In the genomic region with DNA sequence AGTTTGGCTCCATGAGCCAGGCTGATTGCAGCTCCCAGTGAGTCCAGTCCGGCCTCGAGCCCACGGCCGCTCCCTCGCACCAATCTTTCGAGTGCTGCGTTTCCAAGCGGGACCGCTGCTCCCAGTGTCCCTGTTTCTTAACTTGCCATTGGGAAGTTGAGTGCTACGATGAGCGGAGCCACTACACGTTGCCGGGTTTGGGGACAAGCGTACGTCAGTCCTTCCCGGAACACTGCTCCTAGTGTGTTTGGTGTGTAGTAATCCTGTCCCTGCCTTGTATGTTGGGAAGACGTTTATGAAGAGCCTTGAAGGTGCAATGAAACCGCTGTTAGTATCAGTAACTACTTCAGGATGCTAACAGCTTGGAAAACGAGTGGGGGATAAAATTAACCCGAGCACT, we compare ENCODE assay signal across 9 mouse cellular contexts. TPM values are rescaled to one million over a fixed set of nuclear protein-coding genes. Genes with fewer than 3 reads are reported as not detected.
A peak's percentile ranks its signal among the peaks of the same experiment; 100 is the strongest.
DNase-seq lines count a peak whose midpoint lies in the region; ATAC-seq and TF ChIP-seq lines count a peak whose summit lies in the region.
"Had no signal": no experiment of that assay in that cellular context is flagged by ENCODE, and none has a peak within 500 bp of the region (broad histone marks: within the 10 kb centered on the region; RNA-seq: fewer than 3 reads in every experiment).

No protein-coding gene starts in this region.

- TF ChIP-seq CTCF in lung, adult 2 months (IDR thresholded peaks at IDR 0.05; ENCODE audit: insufficient read depth, low read length), result no peak

- under 1% methylated on average over 20 of the region's 20 CpGs for WGBS in lung, adult 2 months
- under 1% methylated on average over 20 of the region's 20 CpGs for WGBS in embryonic facial prominence, embryonic 13.5 days
- under 1% methylated on average over 20 of the region's 20 CpGs for WGBS in intestine, embryonic 15.5 days
- WGBS in neural tube, embryonic 12.5 days, result under 1% methylated on average over 20 of the region's 20 CpGs

- H3K27me3 ChIP-seq in embryonic facial prominence, embryonic 13.5 days, result no peaks in the 10 kb centered on the region
- H3K27me3 ChIP-seq in intestine, embryonic 15.5 days (replicated peaks), result no peaks in the 10 kb centered on the region
- H3K27me3 ChIP-seq in neural tube, embryonic 12.5 days (replicated peaks), result no peaks in the 10 kb centered on the region

- peak overlapping the region; percentile 93 for H3K4me2 ChIP-seq in embryonic facial prominence, embryonic 13.5 days
- H3K4me2 ChIP-seq in intestine, embryonic 15.5 days (replicated peaks), result peak overlapping the region; percentile 76
- peak overlapping the region; percentile 93 for H3K4me2 ChIP-seq in neural tube, embryonic 12.5 days (replicated peaks)

- H3K9ac ChIP-seq in embryonic facial prominence, embryonic 13.5 days, result peak overlapping the region; percentile 99
- H3K9ac ChIP-seq in intestine, embryonic 15.5 days, result peak overlapping the region; percentile 91
- H3K9ac ChIP-seq in neural tube, embryonic 12.5 days, result peak overlapping the region; percentile 92

- no peaks in the 10 kb centered on the region for H3K9me3 ChIP-seq in embryonic facial prominence, embryonic 13.5 days
- H3K9me3 ChIP-seq in intestine, embryonic 15.5 days, result no peaks in the 10 kb centered on the region
- H3K9me3 ChIP-seq in neural tube, embryonic 12.5 days, result no peaks in the 10 kb centered on the region

- TF ChIP-seq POLR2A in lung, adult 2 months (IDR thresholded peaks at IDR 0.05; ENCODE audit: borderline replicate concordance, extremely low read depth, low read depth, low read length), result no peak; the same call in 1 of the 2 replicates

- H3K4me3 ChIP-seq in lung, adult 2 months (replicated peaks; ENCODE audit: extremely low read depth, low read depth, low read length), result peak overlapping the region; percentile 94
- peak overlapping the region; percentile 83 for H3K4me3 ChIP-seq in embryonic facial prominence, embryonic 13.5 days
- peak overlapping the region; percentile 71 for H3K4me3 ChIP-seq in intestine, embryonic 15.5 days (replicated peaks)
- peak overlapping the region; percentile 91 for H3K4me3 ChIP-seq in neural tube, embryonic 12.5 days

- ATAC-seq in embryonic facial prominence, embryonic 13.5 days (ENCODE audit: insufficient number of reproducible peaks, insufficient read depth, low FRiP score, low TSS enrichment, low read depth), result no peak
- ATAC-seq in intestine, embryonic 15.5 days, result no peak
- ATAC-seq in neural tube, embryonic 12.5 days (ENCODE audit: low FRiP score, low read depth), result no peak; the same call in 1 of the 2 replicates

- peak overlapping the region; percentile 95 for H3K27ac ChIP-seq in embryonic facial prominence, embryonic 13.5 days
- H3K27ac ChIP-seq in intestine, embryonic 15.5 days, result peak overlapping the region; percentile 90
- peak overlapping the region; percentile 67 for H3K27ac ChIP-seq in neural tube, embryonic 12.5 days

- H3K36me3 ChIP-seq in embryonic facial prominence, embryonic 13.5 days, result peaks cover 47% of the 10 kb centered on the region
- peaks cover 16% of the 10 kb centered on the region for H3K36me3 ChIP-seq in intestine, embryonic 15.5 days
- H3K36me3 ChIP-seq in neural tube, embryonic 12.5 days, result peaks cover 45% of the 10 kb centered on the region

- peaks cover 24% of the 10 kb centered on the region for H3K4me1 ChIP-seq in lung, adult 2 months (ENCODE audit: control insufficient read depth, insufficient read depth, low read length)
- peaks cover 45% of the 10 kb centered on the region for H3K4me1 ChIP-seq in embryonic facial prominence, embryonic 13.5 days
- H3K4me1 ChIP-seq in intestine, embryonic 15.5 days (replicated peaks), result peaks cover 45% of the 10 kb centered on the region
- peaks cover 44% of the 10 kb centered on the region for H3K4me1 ChIP-seq in neural tube, embryonic 12.5 days

- no peak for DNase-seq in lung, adult 2 months
- DNase-seq in lung, postnatal 10 days, result no peak
- DNase-seq in layer of hippocampus, adult 8-10 months (ENCODE audit: low spot score in 2 of 2), result no peak
- DNase-seq in gastrocnemius, adult 18-20 months (ENCODE audit: low spot score), result no peak
- DNase-seq in gastrocnemius, postnatal 4 days (ENCODE audit: low spot score in 2 of 2), result no peak

RNA-seq across cellular contexts. Expression of a gene that starts 0.5 kb away (rescaled TPM):
- polyA plus RNA-seq in lung, adult 2 months (2012; rRNA removed), result 59.7 and 62.4 TPM in 2 replicates
- 34.4 and 34.9 TPM in 2 replicates for polyA plus RNA-seq in embryonic facial prominence, embryonic 13.5 days (2015; fragmentation: Nextera tagmentation; extraction: Ambion mirVana)
- 38.1 and 41.6 TPM in 2 replicates for polyA plus RNA-seq in intestine, embryonic 15.5 days (2015; fragmentation: Nextera tagmentation; extraction: Ambion mirVana)
- polyA plus RNA-seq in neural tube, embryonic 12.5 days (2016; fragmentation: Nextera tagmentation; extraction: Ambion mirVana), result 28.0 and 29.0 TPM in 2 replicates
- total RNA-seq in layer of hippocampus, adult 8-10 months (2022), result 10 to 100 TPM; 28.1 to 36.7 (median 32.7) TPM
- total RNA-seq in gastrocnemius, adult 18-20 months (2021), result 10 to 100 TPM; 15.2 to 15.6 TPM
- total RNA-seq in gastrocnemius, postnatal 4 days (2021), result 10 to 100 TPM; 17.4 to 17.9 TPM

RNA-seq across cellular contexts. Expression of a gene that starts 2.7 kb away (rescaled TPM):
- 12.2 and 15.0 TPM in 2 replicates for polyA plus RNA-seq in lung, adult 2 months (2012; rRNA removed)
- 1.4 and 1.5 TPM in 2 replicates for polyA plus RNA-seq in embryonic facial prominence, embryonic 13.5 days (2015; fragmentation: Nextera tagmentation; extraction: Ambion mirVana)
- polyA plus RNA-seq in intestine, embryonic 15.5 days (2015; fragmentation: Nextera tagmentation; extraction: Ambion mirVana), result 19.7 and 22.4 TPM in 2 replicates
- 0.94 and 1.00 TPM in 2 replicates for polyA plus RNA-seq in neural tube, embryonic 12.5 days (2016; fragmentation: Nextera tagmentation; extraction: Ambion mirVana)
- total RNA-seq in layer of hippocampus, adult 8-10 months (2022), result under 1 TPM in 3 of 4 experiments, not detected in 1; 0.18 to 0.41 (median 0.19) TPM
- under 1 TPM in 1 of 2 experiments, not detected in 1; 0.18 TPM for total RNA-seq in gastrocnemius, adult 18-20 months (2021)
- under 1 TPM; 0.34 to 0.52 TPM for total RNA-seq in gastrocnemius, postnatal 4 days (2021)

RNA-seq across cellular contexts. Expression of a gene that starts 3.1 kb away (rescaled TPM):
- 1,119 and 1,194 TPM in 2 replicates for polyA plus RNA-seq in lung, adult 2 months (2012; rRNA removed)
- polyA plus RNA-seq in embryonic facial prominence, embryonic 13.5 days (2015; fragmentation: Nextera tagmentation; extraction: Ambion mirVana), result 936 and 1,128 TPM in 2 replicates
- 1,110 and 1,134 TPM in 2 replicates for polyA plus RNA-seq in intestine, embryonic 15.5 days (2015; fragmentation: Nextera tagmentation; extraction: Ambion mirVana)
- 665 and 700 TPM in 2 replicates for polyA plus RNA-seq in neural tube, embryonic 12.5 days (2016; fragmentation: Nextera tagmentation; extraction: Ambion mirVana)
- 100 to 1,000 TPM; 385 to 434 (median 409) TPM for total RNA-seq in layer of hippocampus, adult 8-10 months (2022)
- total RNA-seq in gastrocnemius, adult 18-20 months (2021), result 100 to 1,000 TPM; 442 to 461 TPM
- 1,000 to 10,000 TPM in 1 of 2 experiments, 100 to 1,000 TPM in 1; 1,000 to 1,132 TPM for total RNA-seq in gastrocnemius, postnatal 4 days (2021)

RNA-seq across cellular contexts. Expression of a gene that starts 7.3 kb away (rescaled TPM):
- not detected in 2 replicates for polyA plus RNA-seq in lung, adult 2 months (2012; rRNA removed)
- not detected in 2 replicates for polyA plus RNA-seq in embryonic facial prominence, embryonic 13.5 days (2015; fragmentation: Nextera tagmentation; extraction: Ambion mirVana)
- polyA plus RNA-seq in intestine, embryonic 15.5 days (2015; fragmentation: Nextera tagmentation; extraction: Ambion mirVana), result 0.49 and 0.74 TPM in 2 replicates
- polyA plus RNA-seq in neural tube, embryonic 12.5 days (2016; fragmentation: Nextera tagmentation; extraction: Ambion mirVana), result not detected in 2 replicates
- total RNA-seq in layer of hippocampus, adult 8-10 months (2022), result not detected
- not detected for total RNA-seq in gastrocnemius, adult 18-20 months (2021)
- total RNA-seq in gastrocnemius, postnatal 4 days (2021), result not detected
- total RNA-seq: left cerebral cortex, postnatal 14 days had no signal

RNA-seq across cellular contexts. Expression of a gene that starts 13.4 kb away (rescaled TPM):
- 43.1 and 133 TPM in 2 replicates for polyA plus RNA-seq in lung, adult 2 months (2012; rRNA removed)
- 7.8 and 10.2 TPM in 2 replicates for polyA plus RNA-seq in embryonic facial prominence, embryonic 13.5 days (2015; fragmentation: Nextera tagmentation; extraction: Ambion mirVana)
- polyA plus RNA-seq in intestine, embryonic 15.5 days (2015; fragmentation: Nextera tagmentation; extraction: Ambion mirVana), result 3.1 and 3.4 TPM in 2 replicates
- 4.1 TPM in 2 replicates for polyA plus RNA-seq in neural tube, embryonic 12.5 days (2016; fragmentation: Nextera tagmentation; extraction: Ambion mirVana)
- total RNA-seq in layer of hippocampus, adult 8-10 months (2022), result 100 to 1,000 TPM in 2 of 4 experiments, 10 to 100 TPM in 2; 76.7 to 136 (median 109) TPM
- total RNA-seq in gastrocnemius, adult 18-20 months (2021), result 10 to 100 TPM; 19.4 to 22.9 TPM
- total RNA-seq in gastrocnemius, postnatal 4 days (2021), result 10 to 100 TPM; 22.1 to 26.9 TPM
